25 mouse cellular contexts compared by ENCODE assay signal in genomic region chr2:49286965-49287364, GRCm38 (mm10).
DNase-seq lines count a peak whose midpoint lies in the region; ATAC-seq lines count a peak whose summit lies in the region.
"Had no signal": no experiment of that assay in that cellular context is flagged by ENCODE, and none has a peak within 500 bp of the region (broad histone marks: within the 10 kb centered on the region; RNA-seq: fewer than 3 reads in every experiment).

No protein-coding gene starts in this region.

- no peaks in the 10 kb centered on the region for H3K9me3 ChIP-seq in forebrain, embryonic 16.5 days (ENCODE audit: control insufficient read depth, low read length)
- 0 out of 2 replicates have a peak, but pooled peaks cover 6% of the 10 kb centered on the region for H3K9me3 ChIP-seq in forebrain, embryonic 12.5 days
- no peaks in the 10 kb centered on the region for H3K9me3 ChIP-seq in midbrain, embryonic 10.5 days (replicated peaks)
- H3K9me3 ChIP-seq in midbrain, embryonic 13.5 days, result no peaks in the 10 kb centered on the region
- H3K9me3 ChIP-seq: embryonic facial prominence, embryonic 15.5 days; forebrain, embryonic 13.5 days; heart, embryonic 10.5 days; heart, embryonic 13.5 days; intestine, embryonic 15.5 days had no signal

- H3K4me3 ChIP-seq in forebrain, embryonic 16.5 days (replicated peaks; ENCODE audit: low read length), result no peak overlapping the region
- H3K4me3 ChIP-seq in forebrain, embryonic 12.5 days (replicated peaks), result no peak overlapping the region
- no peak overlapping the region for H3K4me3 ChIP-seq in midbrain, embryonic 10.5 days
- H3K4me3 ChIP-seq in midbrain, embryonic 13.5 days (replicated peaks), result no peak overlapping the region
- H3K4me3 ChIP-seq: embryonic facial prominence, embryonic 15.5 days; forebrain, embryonic 13.5 days; heart, embryonic 10.5 days; heart, embryonic 13.5 days; hindbrain, embryonic 12.5 days; intestine, embryonic 15.5 days had no signal

- H3K36me3 ChIP-seq in forebrain, embryonic 16.5 days (ENCODE audit: control insufficient read depth, insufficient read depth), result peaks cover 8% of the 10 kb centered on the region
- H3K36me3 ChIP-seq in forebrain, embryonic 12.5 days (replicated peaks), result no peaks in the 10 kb centered on the region
- no peaks in the 10 kb centered on the region for H3K36me3 ChIP-seq in midbrain, embryonic 10.5 days
- peaks cover 11% of the 10 kb centered on the region for H3K36me3 ChIP-seq in midbrain, embryonic 13.5 days
- H3K36me3 ChIP-seq: embryonic facial prominence, embryonic 15.5 days; heart, embryonic 10.5 days; hindbrain, embryonic 12.5 days; intestine, embryonic 15.5 days had no signal

- no peak for DNase-seq in midbrain, embryonic 10.5 days (ENCODE audit: low spot score)
- peak; percentile 17 for DNase-seq in retina, embryonic 14.5 days (ENCODE audit: low spot score)
- no peak for DNase-seq in retina, postnatal 1 day
- DNase-seq in thymus, postnatal 14 days, result no peak
- DNase-seq: adrenal gland, adult 2 months; adrenal gland, postnatal 14 days; cerebellum, adult 11-12 months; cerebellum, adult 8-10 months; cerebellum, postnatal 36 days; embryo, embryonic 11 days; gastrocnemius, postnatal 25 days; heart, adult 18-20 months; heart, postnatal 14 days; heart, postnatal 4 days had no signal

- no peaks in the 10 kb centered on the region for H3K4me1 ChIP-seq in forebrain, embryonic 16.5 days (replicated peaks; ENCODE audit: control insufficient read depth, insufficient read depth, low read length)
- peaks cover 5% of the 10 kb centered on the region; the same call in 1 of the 2 replicates for H3K4me1 ChIP-seq in forebrain, embryonic 12.5 days
- H3K4me1 ChIP-seq in midbrain, embryonic 10.5 days, result peaks cover 7% of the 10 kb centered on the region
- peaks cover 6% of the 10 kb centered on the region for H3K4me1 ChIP-seq in midbrain, embryonic 13.5 days (replicated peaks)
- H3K4me1 ChIP-seq: embryonic facial prominence, embryonic 15.5 days; heart, embryonic 10.5 days; heart, embryonic 13.5 days; intestine, embryonic 15.5 days had no signal

- H3K27ac ChIP-seq in forebrain, embryonic 16.5 days (ENCODE audit: low read length), result no peak overlapping the region
- H3K27ac ChIP-seq in forebrain, embryonic 12.5 days, result no peak overlapping the region
- 0 out of 2 replicates have a peak overlapping the region, but pooled peaks have one; percentile 7 for H3K27ac ChIP-seq in midbrain, embryonic 10.5 days (replicated peaks)
- H3K27ac ChIP-seq in midbrain, embryonic 13.5 days, result no peak overlapping the region
- H3K27ac ChIP-seq: embryonic facial prominence, embryonic 15.5 days; forebrain, embryonic 13.5 days; heart, embryonic 10.5 days; heart, embryonic 13.5 days; hindbrain, embryonic 12.5 days; intestine, embryonic 15.5 days had no signal

- H3K4me2 ChIP-seq in forebrain, embryonic 16.5 days (ENCODE audit: low read length), result no peak overlapping the region
- H3K4me2 ChIP-seq in forebrain, embryonic 12.5 days, result no peak overlapping the region
- no peak overlapping the region for H3K4me2 ChIP-seq in midbrain, embryonic 13.5 days (replicated peaks)
- H3K4me2 ChIP-seq: embryonic facial prominence, embryonic 15.5 days; forebrain, embryonic 13.5 days; heart, embryonic 13.5 days; hindbrain, embryonic 12.5 days; intestine, embryonic 15.5 days had no signal

- H3K27me3 ChIP-seq in forebrain, embryonic 16.5 days (replicated peaks; ENCODE audit: control insufficient read depth, insufficient read depth, low read length), result no peaks in the 10 kb centered on the region
- H3K27me3 ChIP-seq in forebrain, embryonic 12.5 days, result no peaks in the 10 kb centered on the region
- no peaks in the 10 kb centered on the region for H3K27me3 ChIP-seq in midbrain, embryonic 10.5 days (ENCODE audit: low read depth, poor library complexity, severe bottlenecking)
- no peaks in the 10 kb centered on the region for H3K27me3 ChIP-seq in midbrain, embryonic 13.5 days
- H3K27me3 ChIP-seq: embryonic facial prominence, embryonic 15.5 days; forebrain, embryonic 13.5 days; heart, embryonic 13.5 days; hindbrain, embryonic 12.5 days; intestine, embryonic 15.5 days had no signal

- 0 out of 2 replicates have a peak, but pooled peaks have one; percentile 38 for ATAC-seq in forebrain, embryonic 16.5 days
- no peak for ATAC-seq in forebrain, embryonic 12.5 days (ENCODE audit: low FRiP score)
- ATAC-seq in midbrain, embryonic 13.5 days, result no peak
- ATAC-seq: CD4-positive, CD25-positive, alpha-beta regulatory T cell, adult 4 months; forebrain, embryonic 13.5 days; hindbrain, embryonic 16.5 days; intestine, embryonic 15.5 days had no signal

- no peak overlapping the region for H3K9ac ChIP-seq in forebrain, embryonic 16.5 days (replicated peaks; ENCODE audit: low read depth, low read length)
- no peak overlapping the region for H3K9ac ChIP-seq in forebrain, embryonic 12.5 days
- no peak overlapping the region for H3K9ac ChIP-seq in midbrain, embryonic 13.5 days (replicated peaks)
- H3K9ac ChIP-seq: embryonic facial prominence, embryonic 15.5 days; forebrain, embryonic 13.5 days; heart, embryonic 13.5 days; hindbrain, embryonic 12.5 days; intestine, embryonic 15.5 days had no signal

- WGBS in forebrain, embryonic 16.5 days, result 9% methylated on average over 1 of the region's 1 CpGs
- 14% methylated on average over 1 of the region's 1 CpGs for WGBS in forebrain, embryonic 12.5 days
- WGBS in midbrain, embryonic 10.5 days, result 10% methylated on average over 1 of the region's 1 CpGs
- 6% methylated on average over 1 of the region's 1 CpGs for WGBS in midbrain, embryonic 13.5 days
